Mouse (Mus musculus) heart, adult 2 months (tissue): Measurements from ENCODE around the gene Thsd4. TPM values are rescaled to one million over a fixed set of nuclear protein-coding genes. Genes with fewer than 3 reads are reported as not detected.
A peak's percentile ranks its signal among the peaks of the same experiment; 100 is the strongest.

Experiments
- DNase-seq, 2 experiments: peaks; one replicate each; pipeline ENCODE4 v3.0.0; 2021
- H3K27ac ChIP-seq: fragments of 200-600 bp; 2 replicates; pipeline ENCODE4 v1.8.1; 2022
- H3K27me3 ChIP-seq: fragments of 200-500 bp; 2 replicates; pipeline ENCODE4 v1.6.1; 2012; ENCODE audit warnings: mild to moderate bottlenecking, low read length, inconsistent platforms, mixed read lengths; ENCODE audit not compliant: control insufficient read depth, insufficient read depth
- H3K36me3 ChIP-seq: fragments of 200-500 bp; 2 replicates; pipeline ENCODE4 v1.6.1; 2012; ENCODE audit warnings: low read length, inconsistent platforms; ENCODE audit not compliant: control insufficient read depth, insufficient read depth
- H3K4me1 ChIP-seq: fragments of 200-500 bp; 2 replicates; pipeline ENCODE4 v1.6.1; 2011; ENCODE audit warnings: low read length; ENCODE audit not compliant: control insufficient read depth, insufficient read depth
- H3K4me3 ChIP-seq: fragments of 200-600 bp; 2 replicates; pipeline ENCODE4 v1.8.1; 2022
- H3K79me2 ChIP-seq: fragments of 200-500 bp; replicated peaks from 2 replicates; pipeline ENCODE4 v1.6.1; 2012; ENCODE audit warnings: mild to moderate bottlenecking, inconsistent platforms, low read length, moderate library complexity, mixed read lengths; ENCODE audit not compliant: control insufficient read depth, insufficient read depth
- H3K9ac ChIP-seq: fragments of 200-500 bp; 2 replicates; pipeline ENCODE4 v1.6.1; 2012; ENCODE audit warnings: low read depth, mild to moderate bottlenecking, control low read depth, inconsistent platforms, low read length, mixed read lengths
- CTCF ChIP-seq: fragments of 200-600 bp; IDR thresholded peaks from 2 replicates; pipeline ENCODE4 v1.8.1; 2022; ENCODE audit warnings: antibody characterized with exemption, mild to moderate bottlenecking, moderate library complexity
- EP300 ChIP-seq: fragments of 200-500 bp; IDR thresholded peaks from 2 replicates; pipeline ENCODE4 v1.6.1; 2011; ENCODE audit warnings: low read depth, low read length, control low read depth; ENCODE audit not compliant: insufficient read depth
- POLR2A ChIP-seq: fragments of 200-500 bp; IDR thresholded peaks from 2 replicates; pipeline ENCODE4 v1.6.1; 2011; ENCODE audit warnings: mild to moderate bottlenecking, low read depth, low read length, control low read depth; ENCODE audit not compliant: insufficient read depth
- WGBS: fragments of 180-500 bp; shearing (Covaris S2); methylation state at CpG from one replicate; pipeline ENCODE4 v1.1.7; 2018; 5-methylcytosine and 5-hydroxymethylcytosine counted together
- intact Hi-C: fragments of 180-260 bp; cut with DNase I; formaldehyde crosslinking; loops from one replicate; pipeline ENCODE4 v1.15.1; 2025
- polyA plus RNA-seq: library from polyadenylated mRNA; depleted of rRNA; stranded (reverse); fragments of >200 nt; gene quantifications from 2 replicates; pipeline ENCODE4 v1.2.3, GENCODE M21; 2012
- total RNA-seq, 2 experiments: library from RNA; stranded (reverse); gene quantifications; 2 replicates each; pipeline ENCODE4 v1.2.3; 2021

The Thsd4 gene
- total and polyA plus RNA-seq, 3 experiments: 3.5 to 5.2 (median 4.3) TPM

GRCm38 (mm10) chr9:60269807-60270206 lies 252.0 kb downstream of the Thsd4 start:
- no peak overlapping the region for H3K27ac ChIP-seq
- H3K27me3 ChIP-seq: no peaks in the 10 kb centered on the region
- H3K4me3 ChIP-seq: no peak overlapping the region
- peaks cover 4% of the 10 kb centered on the region for H3K4me1 ChIP-seq
- WGBS: 80% methylated on average over 5 of the region's 5 CpGs
- TF ChIP-seq POLR2A (no peak), CTCF (no peak), EP300 (no peak)
- no peaks in the 10 kb centered on the region for H3K36me3 ChIP-seq
- no peak overlapping the region for H3K9ac ChIP-seq
- DNase-seq: no peak
- H3K79me2 ChIP-seq: no peaks in the 10 kb centered on the region
- intact Hi-C loops: loop anchor here (10.0 kb wide), 1 partner anchor 325 kb away; no protein-coding TSS in a partner anchor

GRCm38 (mm10) chr9:60267273-60267626 lies 254.6 kb downstream of the Thsd4 start:
- 65% methylated on average over 5 of the region's 5 CpGs for WGBS
- H3K36me3 ChIP-seq: no peaks in the 10 kb centered on the region
- intact Hi-C loops: no loop called here
- no peaks in the 10 kb centered on the region for H3K27me3 ChIP-seq
- H3K9ac ChIP-seq: no peak overlapping the region
- H3K4me1 ChIP-seq: peaks cover 8% of the 10 kb centered on the region
- H3K79me2 ChIP-seq: no peaks in the 10 kb centered on the region
- no peak for TF ChIP-seq CTCF
- TF ChIP-seq POLR2A: no peak
- no peak for TF ChIP-seq EP300
- DNase-seq: no peak
- H3K4me3 ChIP-seq: no peak overlapping the region
- no peak overlapping the region for H3K27ac ChIP-seq

- no peak overlapping the region for H3K9ac ChIP-seq
- H3K27ac ChIP-seq: no peak overlapping the region
- H3K79me2 ChIP-seq: no peaks in the 10 kb centered on the region
- H3K4me1 ChIP-seq: peaks cover 8% of the 10 kb centered on the region
- H3K4me3 ChIP-seq: no peak overlapping the region
- no peaks in the 10 kb centered on the region for H3K36me3 ChIP-seq
- DNase-seq: no peak
- H3K27me3 ChIP-seq: no peaks in the 10 kb centered on the region
- WGBS: 89% methylated on average over 15 of the region's 15 CpGs
- intact Hi-C loops: no loop called here
- TF ChIP-seq CTCF (no peak), POLR2A (no peak), EP300 (no peak)
Measured at GRCm38 (mm10) chr9:60266583-60267272, 255.1 kb downstream of the Thsd4 start.

GRCm38 (mm10) chr9:60264586-60265325 lies 257.1 kb downstream of the Thsd4 start:
- intact Hi-C loops: no loop called here
- H3K36me3 ChIP-seq: no peaks in the 10 kb centered on the region
- TF ChIP-seq EP300 (no peak), CTCF (no peak), POLR2A (no peak)
- H3K27ac ChIP-seq: peak overlapping the region; percentile 67
- 44% methylated on average over 10 of the region's 10 CpGs for WGBS
- H3K4me3 ChIP-seq: no peak overlapping the region
- H3K79me2 ChIP-seq: no peaks in the 10 kb centered on the region
- no peak overlapping the region for H3K9ac ChIP-seq
- H3K4me1 ChIP-seq: peaks cover 8% of the 10 kb centered on the region
- DNase-seq: peak; percentile 63 to 68
- no peaks in the 10 kb centered on the region for H3K27me3 ChIP-seq

- Histone ChIP-seq H3K9ac (no peak overlapping the region), H3K79me2 (no peaks in the 10 kb centered on the region), H3K27me3 (no peaks in the 10 kb centered on the region), H3K27ac (no peak overlapping the region), H3K4me1 (peaks cover 8% of the 10 kb centered on the region), H3K36me3 (no peaks in the 10 kb centered on the region), H3K4me3 (no peak overlapping the region)
- TF ChIP-seq EP300 (no peak), CTCF (no peak), POLR2A (no peak)
- 54% methylated on average over 6 of the region's 6 CpGs for WGBS
- intact Hi-C loops: no loop called here
- DNase-seq: no peak
Measured at GRCm38 (mm10) chr9:60262515-60263140, 259.2 kb downstream of the Thsd4 start.
